Mouse (Mus musculus): ENCODE results near the gene Id4. TPM values are rescaled to one million over a fixed set of nuclear protein-coding genes. Genes with fewer than 3 reads are reported as not detected.
A peak's percentile ranks its signal among the peaks of the same experiment; 100 is the strongest.

Gene Id4
- 10 to 100 TPM; 51.0 to 52.3 TPM for total RNA-seq (2021)

- DNase-seq = peak; percentile 90
Observed at GRCm38 (mm10) chr13:48260690-48261278, at the start of gene Id4. Gene Id4 (plus strand): TSS chr13:48261228.

DNA sequence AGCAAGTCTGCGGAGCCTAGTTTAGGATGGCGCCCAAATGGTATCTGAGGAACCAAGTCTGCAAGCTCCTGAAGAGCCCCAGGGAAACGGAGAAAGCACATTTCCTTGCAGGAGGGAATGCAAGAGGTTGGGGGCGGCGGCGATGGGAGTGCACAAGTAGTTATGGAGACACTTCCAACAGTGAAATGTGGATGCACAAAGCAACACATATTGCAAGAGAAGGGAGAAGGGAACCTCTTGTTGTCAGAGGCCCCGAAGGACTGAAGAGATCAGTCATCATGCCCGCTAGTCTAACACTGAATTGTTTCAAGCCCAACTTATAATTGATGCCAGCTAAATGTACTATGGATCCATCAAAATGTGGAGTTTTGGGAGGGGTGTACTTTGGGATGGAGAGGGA lies 33.9 kb upstream of the Id4 start:
- peak; percentile 4 to 6 for DNase-seq

DNA sequence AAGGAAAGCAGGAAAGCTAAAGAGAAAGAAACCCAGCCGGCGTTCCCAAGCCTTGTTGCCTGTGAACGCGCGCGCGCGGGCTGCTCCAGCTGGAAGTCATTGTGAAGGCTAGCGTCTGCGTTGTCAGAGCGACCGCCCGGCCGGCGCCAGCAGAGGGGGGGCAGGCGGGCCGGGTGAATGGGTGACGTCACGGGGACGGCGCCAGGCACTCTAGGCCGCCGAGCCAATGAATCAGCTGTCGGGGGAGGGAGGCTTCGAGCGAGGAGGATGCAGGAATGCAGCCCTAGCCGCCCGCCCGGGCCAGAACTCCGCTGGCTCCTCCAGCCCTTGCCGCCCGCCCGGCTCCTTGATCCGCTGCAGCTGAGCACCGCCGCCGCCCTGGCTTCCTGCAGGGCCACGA lies 33.3 kb upstream of the Id4 start:
- peak; percentile 91 for DNase-seq

DNA sequence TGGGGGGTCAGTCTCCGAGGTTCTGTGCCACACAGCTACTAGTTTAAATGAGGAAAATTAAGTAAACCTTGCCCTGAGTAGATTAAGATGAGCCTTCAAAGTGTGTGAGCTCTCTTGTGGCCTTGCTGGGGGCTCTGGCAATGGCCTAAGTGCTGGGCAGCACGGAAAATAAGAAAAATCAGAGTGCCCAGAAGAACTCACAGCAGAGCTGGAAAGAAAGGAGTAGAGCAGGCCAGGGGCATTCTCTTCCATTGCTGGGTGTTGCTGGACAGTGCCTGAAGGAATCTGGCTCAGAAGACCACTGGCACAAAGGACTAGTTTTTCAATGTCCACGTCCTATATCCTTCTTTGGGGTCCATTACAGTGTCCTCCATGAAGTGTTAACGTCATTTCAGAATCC lies 32.9 kb upstream of the Id4 start:
- DNase-seq = no peak

GRCm38 (mm10) chr13:48230996-48231395 lies 30.0 kb upstream of the Id4 start:
- peak in 1 of 2 experiments; percentile 3 for DNase-seq

DNA sequence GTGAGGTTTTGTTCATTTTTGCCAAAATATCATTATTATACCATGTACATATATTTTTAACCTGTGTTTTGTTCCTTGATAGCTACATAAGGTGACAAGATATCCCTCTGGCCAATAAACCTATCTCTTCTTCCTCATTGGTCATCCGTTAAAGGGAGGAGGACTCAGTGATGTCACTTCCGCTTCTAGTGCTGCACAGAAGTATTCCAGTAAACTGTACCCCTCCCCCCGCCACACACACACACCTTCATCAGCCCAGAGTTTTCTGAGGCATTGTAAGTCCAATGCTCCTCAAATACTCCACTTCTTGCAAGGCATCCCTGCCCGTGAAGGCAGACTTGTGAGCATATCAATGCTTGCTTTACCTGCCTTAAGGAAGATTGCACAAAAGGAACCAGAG lies 24.6 kb upstream of the Id4 start:
- no peak for DNase-seq

DNA sequence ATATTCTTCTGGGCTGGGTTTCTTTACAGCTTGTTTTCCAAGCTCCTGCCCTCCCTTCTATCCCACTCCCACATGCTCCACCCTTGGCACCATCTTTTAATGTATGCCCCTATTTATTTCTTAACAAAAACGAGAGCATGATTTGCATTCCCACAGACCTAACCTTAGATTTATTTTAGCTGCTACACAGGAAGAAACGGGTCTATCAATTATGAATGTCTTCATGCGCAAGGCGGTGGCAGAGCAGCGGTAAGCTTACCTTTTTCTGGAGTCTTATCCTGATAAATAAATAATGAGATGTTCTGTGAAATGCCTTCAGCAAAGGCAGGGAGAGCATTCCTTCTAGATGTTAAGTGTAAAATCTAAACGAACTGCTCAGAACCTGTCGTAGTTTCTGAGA lies 24.2 kb upstream of the Id4 start:
- DNase-seq = no peak

- no peak for DNase-seq
Observed at GRCm38 (mm10) chr13:48237516-48237915, 23.5 kb upstream of the Id4 start.

DNA sequence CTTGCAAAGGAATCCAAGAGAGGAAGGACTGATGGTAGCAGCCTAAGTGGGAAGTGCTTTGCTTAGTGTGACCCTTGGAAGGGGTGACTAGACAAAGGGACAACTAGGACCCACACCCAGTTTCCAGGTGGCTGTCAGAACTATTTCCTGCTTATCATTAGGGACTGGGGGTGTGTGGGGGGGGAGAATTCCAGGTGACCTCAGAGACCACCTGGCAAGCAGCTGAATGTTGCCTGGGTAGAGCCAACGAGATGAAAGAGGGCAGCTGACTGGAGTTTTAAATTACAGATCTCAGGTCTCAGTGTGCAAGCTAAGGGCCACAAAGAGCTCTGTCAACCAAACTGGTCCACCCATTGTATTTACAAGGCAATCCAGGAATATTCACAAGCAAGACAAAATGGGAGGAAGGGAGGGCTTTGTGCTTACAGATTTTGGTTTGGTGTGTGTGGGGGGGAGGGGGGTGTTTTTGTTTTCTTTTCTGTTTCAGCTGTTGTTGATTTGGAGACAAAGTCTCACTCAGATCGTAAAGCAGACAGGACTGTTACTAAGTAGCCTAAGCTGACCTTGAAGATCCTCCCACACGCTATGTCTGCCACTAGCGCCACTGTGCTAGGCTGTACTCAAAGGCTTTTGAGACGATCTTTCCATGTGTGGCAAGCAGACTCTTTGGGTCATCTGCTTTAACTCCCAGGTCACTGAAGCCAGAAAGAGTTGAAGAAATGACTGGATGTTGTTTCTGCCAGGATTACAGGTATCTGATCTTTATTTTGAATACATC lies 15.6 kb upstream of the Id4 start:
- no peak for DNase-seq

DNA sequence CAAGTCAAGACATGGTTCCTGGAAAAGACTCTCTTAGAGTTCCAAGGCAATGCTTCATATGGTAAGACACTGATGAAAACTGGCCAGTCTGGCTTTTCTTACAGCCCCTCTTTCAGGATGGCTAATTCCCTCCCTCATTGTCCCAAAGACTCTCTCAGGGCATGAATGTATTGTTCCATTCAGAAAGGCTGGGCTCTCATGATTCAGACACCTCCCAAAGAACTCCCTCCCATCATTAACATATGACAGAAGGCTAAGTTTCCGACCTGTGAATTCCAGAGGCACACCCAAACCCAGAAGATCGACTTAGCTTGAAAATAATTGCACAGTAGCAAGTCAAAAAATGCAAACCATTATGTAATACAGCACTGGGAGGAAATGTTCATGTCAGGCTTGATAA lies 8.5 kb upstream of the Id4 start:
- DNase-seq = no peak

- no peak for DNase-seq
Observed at GRCm38 (mm10) chr13:48255026-48255425, 6.0 kb upstream of the Id4 start.

- DNase-seq = peak; percentile 40 to 42
Observed at GRCm38 (mm10) chr13:48261341-48262221, 553 bp downstream of the Id4 start.

DNA sequence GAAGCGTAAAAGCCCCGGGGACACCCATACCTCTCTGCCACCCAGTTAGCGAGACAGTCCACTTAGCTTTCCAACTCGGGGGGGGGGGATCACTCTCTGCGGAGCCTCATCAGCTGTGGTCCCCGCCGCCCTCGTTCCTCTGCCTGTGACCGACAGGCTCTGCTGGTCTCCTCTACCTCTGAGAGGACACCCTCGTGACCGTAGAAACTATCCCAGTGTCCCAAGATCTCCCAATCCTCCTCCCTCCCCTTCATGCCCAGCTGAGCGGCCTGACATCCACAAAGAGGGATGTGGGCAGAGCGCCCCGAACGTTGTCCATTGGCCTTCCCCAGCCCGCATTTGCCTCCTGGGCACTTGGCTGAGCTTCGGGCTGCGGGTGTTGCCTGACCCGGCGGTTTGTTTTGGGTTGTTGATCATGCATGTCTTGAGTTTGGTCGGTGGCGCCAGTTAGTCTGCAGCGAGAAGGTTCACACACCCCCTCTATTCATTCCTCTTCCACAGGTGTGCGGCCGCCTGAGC lies 1.5 kb downstream of the Id4 start:
- peak; percentile 6 to 7 for DNase-seq

- no peak for DNase-seq
Observed at GRCm38 (mm10) chr13:48265029-48265428, 4.0 kb downstream of the Id4 start.

DNA sequence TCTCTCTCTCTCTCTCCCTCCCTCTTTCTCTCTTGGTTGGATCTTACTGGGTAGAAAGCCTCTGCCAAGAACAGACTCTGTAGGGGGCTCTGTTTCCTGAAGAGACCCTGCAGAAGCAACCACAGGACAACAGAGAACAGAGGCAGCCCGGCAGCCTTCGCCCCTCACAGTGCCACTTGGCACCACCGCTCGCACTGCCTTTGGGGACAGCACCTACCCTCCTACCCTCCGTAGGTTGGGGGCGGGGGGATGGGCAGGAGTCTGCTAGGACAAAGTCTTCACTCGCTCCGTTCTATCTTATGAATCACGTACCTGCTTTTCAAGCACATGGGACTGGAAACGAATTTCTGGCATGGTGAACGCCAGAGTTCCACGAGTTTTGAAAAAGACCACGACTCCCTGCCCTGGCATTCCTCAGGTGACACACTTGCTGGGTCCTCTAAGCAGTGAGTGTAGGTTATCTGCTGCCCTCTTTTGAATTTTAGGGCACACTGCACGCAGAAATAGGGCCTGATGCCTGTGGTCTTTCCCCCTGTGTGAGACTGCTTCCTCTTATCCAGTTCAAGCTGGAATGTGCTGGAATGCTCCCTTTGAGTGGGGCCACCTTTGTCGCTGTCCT lies 12.5 kb downstream of the Id4 start:
- peak; percentile 33 to 44 for DNase-seq

GRCm38 (mm10) chr13:48274107-48274506 lies 13.1 kb downstream of the Id4 start:
- no peak for DNase-seq

GRCm38 (mm10) chr13:48276981-48277380 lies 16.0 kb downstream of the Id4 start:
- no peak for DNase-seq

DNA sequence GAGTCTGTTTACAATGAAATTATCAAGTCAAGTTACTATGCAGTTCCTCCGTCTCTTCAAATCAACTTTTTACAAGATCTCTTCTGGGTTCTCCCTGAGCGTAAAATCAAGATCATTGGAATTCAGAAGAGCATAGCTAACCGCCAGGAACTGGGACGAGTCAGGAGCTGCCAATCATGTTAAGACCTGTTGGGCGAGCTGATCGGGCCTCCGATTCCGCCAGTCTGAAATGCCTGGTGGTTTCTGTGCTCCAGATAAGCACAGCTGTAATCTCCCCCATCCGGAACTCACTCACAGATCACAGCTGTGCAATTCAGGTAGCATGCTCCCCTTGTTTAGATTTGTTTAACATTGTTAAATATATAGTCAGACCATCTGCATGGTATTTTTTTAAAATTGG lies 23.4 kb downstream of the Id4 start:
- no peak for DNase-seq

DNA sequence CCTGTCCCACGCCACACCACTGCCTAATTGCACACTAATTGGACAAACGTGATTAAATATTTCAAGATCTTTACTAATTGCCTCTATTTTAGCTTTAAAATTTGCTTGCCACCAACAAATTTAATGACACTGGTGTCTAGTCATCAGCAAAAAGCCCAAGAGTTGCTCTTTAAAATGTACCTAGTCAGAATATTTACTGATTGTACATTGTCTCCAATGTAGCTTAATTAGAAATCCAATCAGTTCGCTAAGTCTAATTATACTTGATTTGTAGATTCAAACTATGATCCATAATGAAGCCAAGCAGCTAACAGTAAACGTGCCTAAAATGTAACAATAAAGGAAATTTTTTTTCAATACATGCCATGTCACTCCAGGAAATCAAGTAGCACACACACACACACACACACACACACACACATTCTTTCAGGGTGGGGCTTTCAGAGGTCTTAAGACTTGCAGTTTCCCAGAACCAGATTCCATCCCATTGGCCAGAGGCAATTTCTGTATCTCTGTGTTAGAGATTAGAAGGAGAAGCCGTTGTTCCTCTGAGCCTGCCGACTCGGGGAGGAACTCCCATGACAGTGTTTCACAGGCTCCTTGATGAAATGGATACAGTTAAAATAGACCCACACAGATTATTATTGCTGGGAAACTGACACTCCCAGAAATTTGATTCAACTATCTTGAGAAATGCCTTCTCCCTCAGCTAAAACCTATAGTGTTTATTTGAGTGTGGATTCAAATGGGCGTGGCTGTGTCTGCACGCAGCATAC lies 24.1 kb downstream of the Id4 start:
- no peak for DNase-seq

DNA sequence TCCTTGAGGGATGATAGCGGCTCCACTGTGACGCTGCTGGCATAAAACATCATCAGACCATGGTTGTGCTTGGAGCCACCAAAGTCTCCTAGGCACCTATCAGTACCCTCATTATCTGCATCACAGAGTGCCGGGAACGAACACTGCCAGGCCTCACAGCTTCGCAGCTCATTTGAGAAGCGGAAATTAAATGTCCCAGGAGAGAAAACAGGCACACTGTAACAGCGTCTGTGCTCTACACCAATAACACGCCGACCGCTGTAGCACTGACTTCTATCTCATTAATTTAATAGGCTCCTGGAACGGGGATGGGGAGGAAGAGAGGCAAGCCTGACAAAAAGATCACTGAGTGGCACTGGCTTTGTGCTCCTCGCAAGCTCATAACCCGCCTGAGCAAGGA lies 29.4 kb downstream of the Id4 start:
- no peak for DNase-seq

- no peak for DNase-seq
Observed at GRCm38 (mm10) chr13:48314500-48314899, 53.5 kb downstream of the Id4 start.
